Mouse (Mus musculus): ENCODE data around the gene Ikbke. TPM values are rescaled to one million over a fixed set of nuclear protein-coding genes. Genes with fewer than 3 reads are reported as not detected.
"Not testable (repeated sequence)": the region's sequence is repeated elsewhere in the genome, so short reads cannot be mapped to it uniquely, and the experiment has no call there.

The Ikbke gene
- polyA plus RNA-seq (2015; fragmentation: Nextera tagmentation; extraction: Ambion mirVana) = 0.21 and 0.39 TPM in 2 replicates

- H3K36me3 ChIP-seq (ENCODE audit: poor library complexity, severe bottlenecking) = no peaks in the 10 kb centered on the region
- no peak for ATAC-seq
- WGBS = 39% methylated on average over 4 of the region's 4 CpGs
- 0 out of 2 replicates have a peak within 1 kb of the TSS, but pooled peaks have one; percentile 8 for H3K9ac ChIP-seq
- no peaks in the 10 kb centered on the region for H3K9me3 ChIP-seq (replicated peaks)
- H3K27ac ChIP-seq = no peak within 1 kb of the TSS
- no peaks in the 10 kb centered on the region for H3K27me3 ChIP-seq
- no peak within 1 kb of the TSS for H3K4me2 ChIP-seq
- H3K4me3 ChIP-seq = no peak within 1 kb of the TSS
- no peaks in the 10 kb centered on the region for H3K4me1 ChIP-seq
These were observed at the start of gene Ikbke for GRCm38 (mm10) chr1:131279456-131279776. Gene Ikbke (minus strand): TSS chr1:131279606.

GRCm38 (mm10) chr1:131329093-131329492, 49.7 kb upstream of the Ikbke start:
- H3K4me3 ChIP-seq; ATAC-seq; H3K4me2 ChIP-seq; H3K4me1 ChIP-seq; H3K9ac ChIP-seq; H3K27ac ChIP-seq; H3K9me3 ChIP-seq (replicated peaks); H3K27me3 ChIP-seq: not testable (repeated sequence)
- 100% methylated on average over 1 of the region's 1 CpGs for WGBS
- peaks cover 53% of the 10 kb centered on the region for H3K36me3 ChIP-seq (ENCODE audit: poor library complexity, severe bottlenecking)

- Histone ChIP-seq H3K9ac (no peak overlapping the region), H3K9me3 (replicated peaks) (no peaks in the 10 kb centered on the region), H3K4me3 (no peak overlapping the region), H3K27ac (no peak overlapping the region), H3K4me1 (no peaks in the 10 kb centered on the region), H3K36me3 (ENCODE audit: poor library complexity, severe bottlenecking) (peaks cover 43% of the 10 kb centered on the region), H3K4me2 (no peak overlapping the region), H3K27me3 (no peaks in the 10 kb centered on the region)
- WGBS = 96% methylated on average over 1 of the region's 1 CpGs
- ATAC-seq = no peak
These were observed 47.8 kb upstream of the Ikbke start for GRCm38 (mm10) chr1:131327167-131327566.

- Histone ChIP-seq H3K36me3 (ENCODE audit: poor library complexity, severe bottlenecking) (peaks cover 42% of the 10 kb centered on the region), H3K27ac (no peak overlapping the region), H3K9ac (no peak overlapping the region), H3K4me3 (no peak overlapping the region), H3K4me1 (no peaks in the 10 kb centered on the region), H3K27me3 (no peaks in the 10 kb centered on the region), H3K9me3 (replicated peaks) (no peaks in the 10 kb centered on the region), H3K4me2 (no peak overlapping the region)
- WGBS = 87% methylated on average over 3 of the region's 3 CpGs
- no peak for ATAC-seq
These were observed 45.5 kb upstream of the Ikbke start for GRCm38 (mm10) chr1:131324816-131325463.

GRCm38 (mm10) chr1:131319598-131320330, 40.4 kb upstream of the Ikbke start:
- Histone ChIP-seq H3K4me2 (no peak overlapping the region), H3K9me3 (replicated peaks) (no peaks in the 10 kb centered on the region), H3K4me3 (no peak overlapping the region), H3K4me1 (no peaks in the 10 kb centered on the region), H3K27ac (no peak overlapping the region), H3K27me3 (no peaks in the 10 kb centered on the region), H3K9ac (no peak overlapping the region), H3K36me3 (ENCODE audit: poor library complexity, severe bottlenecking) (peaks cover 56% of the 10 kb centered on the region)
- 92% methylated on average over 3 of the region's 3 CpGs for WGBS
- no peak for ATAC-seq

- no peaks in the 10 kb centered on the region for H3K9me3 ChIP-seq (replicated peaks)
- H3K9ac ChIP-seq = no peak overlapping the region
- H3K4me2 ChIP-seq = no peak overlapping the region
- peaks cover 58% of the 10 kb centered on the region for H3K36me3 ChIP-seq (ENCODE audit: poor library complexity, severe bottlenecking)
- H3K4me1 ChIP-seq = no peaks in the 10 kb centered on the region
- 93% methylated on average over 2 of the region's 2 CpGs for WGBS
- no peak overlapping the region for H3K27ac ChIP-seq
- no peak overlapping the region for H3K4me3 ChIP-seq
- no peak for ATAC-seq
- H3K27me3 ChIP-seq = no peaks in the 10 kb centered on the region
These were observed 39.0 kb upstream of the Ikbke start for GRCm38 (mm10) chr1:131318397-131318796.

GRCm38 (mm10) chr1:131317625-131318024, 38.2 kb upstream of the Ikbke start:
- Histone ChIP-seq H3K9me3 (replicated peaks) (no peaks in the 10 kb centered on the region), H3K36me3 (ENCODE audit: poor library complexity, severe bottlenecking) (peaks cover 64% of the 10 kb centered on the region), H3K9ac (no peak overlapping the region), H3K4me1 (no peaks in the 10 kb centered on the region), H3K27me3 (no peaks in the 10 kb centered on the region), H3K4me2 (no peak overlapping the region), H3K4me3 (no peak overlapping the region), H3K27ac (no peak overlapping the region)
- WGBS = 95% methylated on average over 5 of the region's 5 CpGs
- ATAC-seq = no peak

GRCm38 (mm10) chr1:131311284-131311683, 31.9 kb upstream of the Ikbke start:
- no peak for ATAC-seq
- Histone ChIP-seq H3K4me3 (no peak overlapping the region), H3K4me2 (no peak overlapping the region), H3K36me3 (ENCODE audit: poor library complexity, severe bottlenecking) (peaks cover 57% of the 10 kb centered on the region), H3K9me3 (replicated peaks) (no peaks in the 10 kb centered on the region), H3K27me3 (no peaks in the 10 kb centered on the region), H3K9ac (no peak overlapping the region), H3K27ac (no peak overlapping the region), H3K4me1 (no peaks in the 10 kb centered on the region)
- WGBS = 86% methylated on average over 3 of the region's 3 CpGs

- H3K36me3 ChIP-seq (ENCODE audit: poor library complexity, severe bottlenecking) = peaks cover 47% of the 10 kb centered on the region
These were observed 30.9 kb upstream of the Ikbke start for GRCm38 (mm10) chr1:131310237-131310818.

GRCm38 (mm10) chr1:131300750-131301149, 21.3 kb upstream of the Ikbke start:
- Histone ChIP-seq H3K4me1 (no peaks in the 10 kb centered on the region), H3K36me3 (ENCODE audit: poor library complexity, severe bottlenecking) (peaks cover 47% of the 10 kb centered on the region), H3K9ac (no peak overlapping the region), H3K4me3 (no peak overlapping the region), H3K4me2 (no peak overlapping the region), H3K27me3 (no peaks in the 10 kb centered on the region), H3K9me3 (replicated peaks) (no peaks in the 10 kb centered on the region), H3K27ac (no peak overlapping the region)
- ATAC-seq = no peak
- 93% methylated on average over 2 of the region's 2 CpGs for WGBS

More at GRCm38 (mm10) chr1:131310237-131310818, 30.9 kb upstream of the Ikbke start:
- Histone ChIP-seq H3K27ac (no peak overlapping the region), H3K4me2 (no peak overlapping the region), H3K4me1 (no peaks in the 10 kb centered on the region), H3K4me3 (no peak overlapping the region), H3K27me3 (no peaks in the 10 kb centered on the region), H3K9ac (no peak overlapping the region), H3K9me3 (replicated peaks) (no peaks in the 10 kb centered on the region)
- no peak for ATAC-seq
- WGBS = 94% methylated on average over 5 of the region's 5 CpGs

- ATAC-seq = no peak
- no peaks in the 10 kb centered on the region for H3K9me3 ChIP-seq (replicated peaks)
- H3K27ac ChIP-seq = no peak overlapping the region
- H3K9ac ChIP-seq = no peak overlapping the region
- no peak overlapping the region for H3K4me3 ChIP-seq
- H3K4me2 ChIP-seq = no peak overlapping the region
- H3K4me1 ChIP-seq = no peaks in the 10 kb centered on the region
- no peaks in the 10 kb centered on the region for H3K27me3 ChIP-seq
- WGBS = 85% methylated on average over 6 of the region's 6 CpGs
- peaks cover 56% of the 10 kb centered on the region for H3K36me3 ChIP-seq (ENCODE audit: poor library complexity, severe bottlenecking)
These were observed 20.4 kb upstream of the Ikbke start for GRCm38 (mm10) chr1:131299788-131300187.

GRCm38 (mm10) chr1:131299240-131299639, 19.8 kb upstream of the Ikbke start:
- WGBS = 42% methylated on average over 3 of the region's 3 CpGs

More at GRCm38 (mm10) chr1:131299240-131299639, 19.8 kb upstream of the Ikbke start:
- no peaks in the 10 kb centered on the region for H3K9me3 ChIP-seq (replicated peaks)
- H3K36me3 ChIP-seq (ENCODE audit: poor library complexity, severe bottlenecking) = peaks cover 60% of the 10 kb centered on the region
- no peak overlapping the region for H3K4me3 ChIP-seq
- H3K4me1 ChIP-seq = no peaks in the 10 kb centered on the region
- no peak overlapping the region for H3K27ac ChIP-seq
- no peak for ATAC-seq
- no peaks in the 10 kb centered on the region for H3K27me3 ChIP-seq
- no peak overlapping the region for H3K4me2 ChIP-seq
- no peak overlapping the region for H3K9ac ChIP-seq

Measured in forebrain, embryonic 13.5 days (tissue).